Mouse (Mus musculus) hindbrain, embryonic 13.5 days (tissue): ENCODE results near the gene S100a6. TPM values are rescaled to one million over a fixed set of nuclear protein-coding genes. Genes with fewer than 3 reads are reported as not detected.

Source experiments
- ATAC-seq: fragments of 200-750 bp; cut with Nextera tagmentation; 2 replicates; pipeline ENCODE4 v1.8.0; 2017; ENCODE audit warnings: moderate TSS enrichment; ENCODE audit not compliant: low FRiP score
- H3K27ac ChIP-seq: fragments of 300-500 bp; sonication (generic); 2 replicates; pipeline ENCODE4 v1.5.1; 2015; ENCODE audit warnings: inconsistent platforms, mild to moderate bottlenecking, moderate library complexity
- H3K27me3 ChIP-seq: fragments of 300-500 bp; sonication (generic); 2 replicates; pipeline ENCODE4 v1.6.1; 2015; ENCODE audit warnings: mild to moderate bottlenecking, inconsistent platforms
- H3K36me3 ChIP-seq: fragments of 300-500 bp; sonication (generic); 2 replicates; pipeline ENCODE4 v1.6.1; 2015; ENCODE audit warnings: mild to moderate bottlenecking, inconsistent platforms
- H3K4me1 ChIP-seq: fragments of 300-500 bp; sonication (generic); replicated peaks from 2 replicates; pipeline ENCODE4 v1.6.1; 2015; ENCODE audit warnings: inconsistent platforms
- H3K4me2 ChIP-seq: fragments of 300-500 bp; sonication (generic); 2 replicates; pipeline ENCODE4 v1.6.1; 2015; ENCODE audit warnings: inconsistent platforms, mild to moderate bottlenecking, moderate library complexity
- H3K4me3 ChIP-seq: fragments of 300-500 bp; sonication (generic); 2 replicates; pipeline ENCODE4 v1.5.1; 2015; ENCODE audit warnings: mild to moderate bottlenecking, inconsistent platforms
- H3K9ac ChIP-seq: fragments of 300-500 bp; sonication (generic); 2 replicates; pipeline ENCODE4 v1.6.1; 2015; ENCODE audit warnings: mild to moderate bottlenecking, inconsistent platforms
- H3K9me3 ChIP-seq: fragments of 300-500 bp; sonication (generic); 2 replicates; pipeline ENCODE4 v1.6.1; 2016; ENCODE audit warnings: inconsistent platforms
- WGBS: fragments of 180-500 bp; shearing (Covaris S2); methylation state at CpG from one replicate; pipeline ENCODE4 v1.1.7; 2015; 5-methylcytosine and 5-hydroxymethylcytosine counted together
- polyA plus RNA-seq: library from polyadenylated mRNA; unstranded; fragments of >200 nt; fragmentation: Nextera tagmentation; extraction: Ambion mirVana; gene quantifications from 2 replicates; pipeline ENCODE4 v1.2.1, GENCODE M21; 2015

The S100a6 gene
- polyA plus RNA-seq, 1 experiment from 2014 or later: 42.3 TPM

- no peak within 1 kb of the TSS for H3K4me2 ChIP-seq
- H3K9me3 ChIP-seq: no peaks in the 10 kb centered on the region
- H3K9ac ChIP-seq: no peak within 1 kb of the TSS
- H3K27ac ChIP-seq: no peak within 1 kb of the TSS
- 77% methylated on average over 3 of the region's 3 CpGs for WGBS
- no peak for ATAC-seq
- no peak within 1 kb of the TSS for H3K4me3 ChIP-seq
- peaks cover 9% of the 10 kb centered on the region; the same call in 1 of the 2 replicates for H3K4me1 ChIP-seq
- H3K36me3 ChIP-seq: no peaks in the 10 kb centered on the region
- H3K27me3 ChIP-seq: no peaks in the 10 kb centered on the region
These were observed 9.1 kb upstream of the S100a6 start, which contains the start of gene S100a4 for GRCm38 (mm10) chr3:90603623-90604022. TSS of gene S100a4 (plus strand) at chr3:90603771.

- Histone ChIP-seq H3K36me3 (no peaks in the 10 kb centered on the region), H3K4me1 (peaks cover 9% of the 10 kb centered on the region; the same call in 1 of the 2 replicates), H3K9ac (no peak overlapping the region), H3K9me3 (no peaks in the 10 kb centered on the region), H3K4me3 (no peak overlapping the region), H3K27me3 (no peaks in the 10 kb centered on the region), H3K4me2 (no peak overlapping the region), H3K27ac (no peak overlapping the region)
- 45% methylated on average over 4 of the region's 4 CpGs for WGBS
- peak; percentile 62; the same call in 1 of the 2 replicates for ATAC-seq
These were observed 8.3 kb upstream of the S100a6 start for GRCm38 (mm10) chr3:90604416-90604815.

GRCm38 (mm10) chr3:90605049-90605448 lies 7.6 kb upstream of the S100a6 start:
- ATAC-seq: no peak
- Histone ChIP-seq H3K36me3 (no peaks in the 10 kb centered on the region), H3K4me1 (peaks cover 9% of the 10 kb centered on the region; the same call in 1 of the 2 replicates), H3K9me3 (no peaks in the 10 kb centered on the region), H3K4me3 (no peak overlapping the region), H3K9ac (no peak overlapping the region), H3K4me2 (no peak overlapping the region), H3K27me3 (no peaks in the 10 kb centered on the region), H3K27ac (no peak overlapping the region)
- 82% methylated on average over 3 of the region's 3 CpGs for WGBS

GRCm38 (mm10) chr3:90605736-90606135 lies 6.9 kb upstream of the S100a6 start:
- Histone ChIP-seq H3K4me3 (no peak overlapping the region), H3K4me2 (no peak overlapping the region), H3K27ac (no peak overlapping the region), H3K4me1 (peaks cover 9% of the 10 kb centered on the region; the same call in 1 of the 2 replicates), H3K9ac (no peak overlapping the region), H3K27me3 (0 out of 2 replicates have a peak, but pooled peaks cover 1% of the 10 kb centered on the region), H3K36me3 (no peaks in the 10 kb centered on the region), H3K9me3 (no peaks in the 10 kb centered on the region)
- 93% methylated on average over 2 of the region's 2 CpGs for WGBS
- no peak for ATAC-seq

- no peak for ATAC-seq
- H3K4me1 ChIP-seq: peaks cover 9% of the 10 kb centered on the region; the same call in 1 of the 2 replicates
- WGBS: 90% methylated on average over 6 of the region's 6 CpGs
- no peak overlapping the region for H3K4me3 ChIP-seq
- H3K27me3 ChIP-seq: 0 out of 2 replicates have a peak, but pooled peaks cover 4% of the 10 kb centered on the region
- no peaks in the 10 kb centered on the region for H3K9me3 ChIP-seq
- H3K27ac ChIP-seq: no peak overlapping the region
- H3K4me2 ChIP-seq: no peak overlapping the region
- H3K36me3 ChIP-seq: no peaks in the 10 kb centered on the region
- H3K9ac ChIP-seq: no peak overlapping the region
These were observed 6.5 kb upstream of the S100a6 start for GRCm38 (mm10) chr3:90606185-90606584.

DNA sequence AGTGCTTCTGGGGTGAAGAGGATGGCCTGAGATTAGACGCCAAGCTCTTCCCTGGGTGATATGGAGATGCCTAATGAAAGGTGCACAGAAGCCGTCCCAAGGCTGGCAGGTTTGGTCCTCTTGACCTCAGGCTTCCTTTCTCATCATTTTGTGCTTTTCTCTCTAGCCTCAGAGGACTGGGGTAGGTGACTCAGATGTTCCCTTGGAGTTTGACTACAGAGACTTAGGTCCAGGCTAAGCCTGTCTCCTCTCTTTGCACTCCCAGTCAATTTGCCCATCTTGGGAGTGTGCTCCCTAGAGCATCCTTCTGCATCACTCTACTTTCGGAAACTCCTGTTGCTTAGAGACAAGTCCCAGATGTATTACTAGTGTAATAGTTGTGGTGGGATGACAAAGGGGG lies 5.3 kb upstream of the S100a6 start:
- no peak for ATAC-seq
- H3K27me3 ChIP-seq: 0 out of 2 replicates have a peak, but pooled peaks cover 4% of the 10 kb centered on the region
- no peak overlapping the region for H3K27ac ChIP-seq
- no peaks in the 10 kb centered on the region for H3K36me3 ChIP-seq
- H3K4me2 ChIP-seq: no peak overlapping the region
- H3K4me1 ChIP-seq: peaks cover 9% of the 10 kb centered on the region; the same call in 1 of the 2 replicates
- 85% methylated on average over 3 of the region's 3 CpGs for WGBS
- H3K9me3 ChIP-seq: no peaks in the 10 kb centered on the region
- no peak overlapping the region for H3K4me3 ChIP-seq
- H3K9ac ChIP-seq: no peak overlapping the region

GRCm38 (mm10) chr3:90608223-90608622 lies 4.5 kb upstream of the S100a6 start, which contains the start of gene S100a5:
TSS of gene S100a5 (plus strand) at chr3:90608523.
- H3K4me1 ChIP-seq: peaks cover 15% of the 10 kb centered on the region
- peaks cover 6% of the 10 kb centered on the region for H3K27me3 ChIP-seq
- H3K4me3 ChIP-seq: no peak within 1 kb of the TSS
- H3K4me2 ChIP-seq: no peak within 1 kb of the TSS
- no peaks in the 10 kb centered on the region for H3K9me3 ChIP-seq
- H3K9ac ChIP-seq: no peak within 1 kb of the TSS
- H3K36me3 ChIP-seq: no peaks in the 10 kb centered on the region
- 71% methylated on average over 3 of the region's 3 CpGs for WGBS
- no peak for ATAC-seq
- no peak within 1 kb of the TSS for H3K27ac ChIP-seq

- Histone ChIP-seq H3K27ac (no peak overlapping the region), H3K4me1 (peaks cover 18% of the 10 kb centered on the region), H3K9me3 (no peaks in the 10 kb centered on the region), H3K9ac (no peak overlapping the region), H3K4me3 (no peak overlapping the region), H3K27me3 (peaks cover 13% of the 10 kb centered on the region), H3K36me3 (no peaks in the 10 kb centered on the region), H3K4me2 (no peak overlapping the region)
- no peak for ATAC-seq
These were observed 3.6 kb upstream of the S100a6 start for GRCm38 (mm10) chr3:90609102-90609501.

DNA sequence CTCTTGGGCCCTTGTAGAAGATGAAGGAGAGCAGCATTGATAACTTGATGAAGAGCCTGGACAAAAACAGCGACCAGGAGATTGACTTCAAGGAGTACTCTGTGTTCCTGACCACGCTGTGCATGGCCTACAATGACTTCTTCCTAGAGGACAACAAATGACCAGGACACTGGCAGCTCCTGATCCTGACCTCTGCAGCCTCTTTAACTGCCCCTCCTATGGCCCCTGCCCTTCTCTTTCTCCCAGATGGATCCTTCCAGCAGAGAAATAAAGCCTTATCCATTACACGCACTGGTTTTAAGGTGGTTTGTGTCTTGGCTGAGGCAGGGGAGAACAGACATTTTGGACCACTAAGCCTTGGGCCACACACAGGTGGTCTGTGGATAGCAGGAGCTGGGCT lies 1.2 kb upstream of the S100a6 start:
- Histone ChIP-seq H3K4me2 (no peak overlapping the region), H3K4me3 (no peak overlapping the region), H3K9me3 (no peaks in the 10 kb centered on the region), H3K9ac (no peak overlapping the region), H3K27ac (no peak overlapping the region), H3K4me1 (peaks cover 10% of the 10 kb centered on the region), H3K27me3 (peaks cover 18% of the 10 kb centered on the region), H3K36me3 (no peaks in the 10 kb centered on the region)
- 84% methylated on average over 3 of the region's 3 CpGs for whole genome bisulfite sequencing
- no peak for ATAC-seq

GRCm38 (mm10) chr3:90612061-90612460 lies 621 bp upstream of the S100a6 start:
- H3K4me3 ChIP-seq: no peak overlapping the region
- H3K4me2 ChIP-seq: no peak overlapping the region
- no peak overlapping the region for H3K9ac ChIP-seq
- H3K36me3 ChIP-seq: no peaks in the 10 kb centered on the region
- peaks cover 10% of the 10 kb centered on the region for H3K4me1 ChIP-seq
- no peaks in the 10 kb centered on the region for H3K9me3 ChIP-seq
- H3K27me3 ChIP-seq: peaks cover 18% of the 10 kb centered on the region
- 69% methylated on average over 4 of the region's 4 CpGs for WGBS
- H3K27ac ChIP-seq: no peak overlapping the region
- no peak for ATAC-seq

- Histone ChIP-seq H3K4me3 (peak overlapping the region; percentile 31; the same call in 1 of the 2 replicates), H3K27me3 (peaks cover 18% of the 10 kb centered on the region), H3K9ac (peak overlapping the region; percentile 20; the same call in 1 of the 2 replicates), H3K27ac (no peak overlapping the region), H3K4me2 (peak overlapping the region; percentile 62), H3K4me1 (peaks cover 10% of the 10 kb centered on the region), H3K36me3 (no peaks in the 10 kb centered on the region), H3K9me3 (no peaks in the 10 kb centered on the region)
- ATAC-seq: 0 out of 2 replicates have a peak, but pooled peaks have one; percentile 14
- 70% methylated on average over 7 of the region's 7 CpGs for WGBS
These were observed 922 bp downstream of the S100a6 start for GRCm38 (mm10) chr3:90613461-90614147.

- H3K36me3 ChIP-seq: no peaks in the 10 kb centered on the region
- no peak overlapping the region for H3K9ac ChIP-seq
- no peak overlapping the region for H3K27ac ChIP-seq
- no peak overlapping the region for H3K4me3 ChIP-seq
- 94% methylated on average over 6 of the region's 6 CpGs for WGBS
- H3K4me2 ChIP-seq: no peak overlapping the region
- peaks cover 18% of the 10 kb centered on the region for H3K27me3 ChIP-seq
- H3K4me1 ChIP-seq: peaks cover 10% of the 10 kb centered on the region
- ATAC-seq: no peak
- no peaks in the 10 kb centered on the region for H3K9me3 ChIP-seq
These were observed 1.5 kb downstream of the S100a6 start for GRCm38 (mm10) chr3:90614148-90614530.
